Mouse (Mus musculus) intestine, postnatal 0 days (tissue): ENCODE data around the gene Lama1. TPM values are rescaled to one million over a fixed set of nuclear protein-coding genes. Genes with fewer than 3 reads are reported as not detected.

ENCODE experiments used
- ATAC-seq: fragments of 200-750 bp; cut with Nextera tagmentation; 2 replicates; pipeline ENCODE4 v1.8.0; 2017; ENCODE audit warnings: mild to moderate bottlenecking, moderate TSS enrichment, moderate library complexity
- H3K27ac ChIP-seq: fragments of 300-500 bp; sonication (generic); 2 replicates; pipeline ENCODE4 v1.5.1; 2014; ENCODE audit warnings: mild to moderate bottlenecking, low read depth, low read length, moderate library complexity
- H3K27me3 ChIP-seq: fragments of 300-500 bp; sonication (generic); replicated peaks from 2 replicates; pipeline ENCODE4 v1.6.1; 2014; ENCODE audit warnings: low read length, mixed read lengths; ENCODE audit not compliant: control insufficient read depth, insufficient read depth
- H3K36me3 ChIP-seq: fragments of 300-500 bp; sonication (generic); 2 replicates; pipeline ENCODE4 v1.6.1; 2014; ENCODE audit warnings: mild to moderate bottlenecking, moderate library complexity; ENCODE audit not compliant: control insufficient read depth, insufficient read depth
- H3K4me1 ChIP-seq: fragments of 300-500 bp; sonication (generic); replicated peaks from 2 replicates; pipeline ENCODE4 v1.6.1; 2014; ENCODE audit warnings: antibody characterized with exemption, low read length, mixed read lengths; ENCODE audit not compliant: control insufficient read depth, insufficient read depth
- H3K4me2 ChIP-seq: fragments of 300-500 bp; sonication (generic); replicated peaks from 2 replicates; pipeline ENCODE4 v1.6.1; 2014; ENCODE audit warnings: low read depth, mild to moderate bottlenecking, moderate library complexity
- H3K4me3 ChIP-seq: fragments of 300-500 bp; sonication (generic); 2 replicates; pipeline ENCODE4 v1.5.1; 2014; ENCODE audit warnings: low read depth, low read length
- H3K9ac ChIP-seq: fragments of 300-500 bp; sonication (generic); 2 replicates; pipeline ENCODE4 v1.6.1; 2014; ENCODE audit warnings: mild to moderate bottlenecking, low read depth, low read length
- H3K9me3 ChIP-seq: fragments of 300-500 bp; sonication (generic); 2 replicates; pipeline ENCODE4 v1.6.1; 2016; ENCODE audit warnings: mixed run types; ENCODE audit not compliant: control insufficient read depth
- CTCF ChIP-seq: sonication (generic); IDR thresholded peaks from 2 replicates; pipeline ENCODE4 v1.5.1; 2016; ENCODE audit warnings: low read depth, mild to moderate bottlenecking, control low read depth, antibody characterized with exemption, moderate library complexity
- WGBS: fragments of 180-500 bp; shearing (Covaris S2); extraction: QIAGEN DNeasy Blood & Tissue Kit; methylation state at CpG from one replicate; pipeline ENCODE4 v1.1.7; 2014; 5-methylcytosine and 5-hydroxymethylcytosine counted together
- polyA plus RNA-seq: library from polyadenylated mRNA; unstranded; fragments of >200 nt; fragmentation: Nextera tagmentation; extraction: Ambion mirVana; gene quantifications from 2 replicates; pipeline ENCODE4 v1.2.1, GENCODE M21; 2015

Lama1 gene
- polyA plus RNA-seq, 1 experiment from 2014 or later: 0.66 TPM

DNA sequence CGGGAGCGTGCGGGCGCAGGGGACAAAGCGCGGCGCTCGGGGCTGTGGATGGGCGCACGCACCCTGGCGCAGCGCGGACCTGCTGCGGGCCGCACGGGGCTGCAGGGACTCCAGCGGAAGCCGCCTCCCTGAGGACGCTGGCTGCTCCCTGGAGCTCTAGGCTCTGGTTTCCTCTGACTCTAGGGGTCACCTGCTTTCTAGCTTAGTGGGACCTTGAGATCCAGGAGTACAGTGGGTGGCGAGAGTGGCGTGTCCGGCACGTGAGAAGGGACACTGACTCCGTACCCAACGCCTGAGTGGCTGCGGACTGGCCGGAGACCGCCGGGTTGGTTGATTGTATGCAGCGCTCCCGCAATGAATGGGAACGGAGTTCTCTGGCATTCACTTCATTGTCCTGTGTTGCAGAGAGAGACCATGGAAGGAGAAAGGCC is 417 bp downstream of the Lama1 start:
- H3K27me3 ChIP-seq: 0 out of 2 replicates have a peak, but pooled peaks cover 11% of the 10 kb centered on the region
- no peaks in the 10 kb centered on the region for H3K4me1 ChIP-seq
- ATAC-seq: peak; percentile 62
- H3K9ac ChIP-seq: peak overlapping the region; percentile 53
- H3K27ac ChIP-seq: no peak overlapping the region
- H3K4me3 ChIP-seq: peak overlapping the region; percentile 60
- H3K36me3 ChIP-seq: no peaks in the 10 kb centered on the region
- H3K4me2 ChIP-seq: peak overlapping the region; percentile 100
- no peaks in the 10 kb centered on the region for H3K9me3 ChIP-seq
- TF ChIP-seq CTCF: no peak
- under 1% methylated on average over 32 of the region's 32 CpGs for WGBS

DNA sequence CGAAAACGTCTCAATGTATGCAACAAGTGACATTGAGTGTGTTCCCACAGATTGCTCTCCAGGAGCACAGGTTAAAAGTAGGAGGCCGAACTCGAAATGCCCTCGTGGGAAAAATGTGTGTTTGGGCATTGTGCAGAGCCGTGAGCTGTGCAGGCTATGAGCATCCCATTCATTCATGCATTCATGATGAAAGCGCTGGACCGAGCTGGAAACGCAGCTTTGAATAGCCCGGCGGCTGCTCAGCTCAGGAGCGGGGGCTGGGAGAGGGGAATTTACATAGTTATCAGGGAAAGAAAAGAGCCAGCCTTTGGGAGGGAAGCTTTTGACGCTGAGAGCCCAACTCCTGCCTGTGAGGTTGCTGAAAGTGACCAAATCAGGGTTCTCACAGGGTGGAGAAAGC is 1.2 kb downstream of the Lama1 start:
- WGBS: 12% methylated on average over 13 of the region's 13 CpGs
- no peak overlapping the region for H3K9ac ChIP-seq
- no peak for TF ChIP-seq CTCF

DNA sequence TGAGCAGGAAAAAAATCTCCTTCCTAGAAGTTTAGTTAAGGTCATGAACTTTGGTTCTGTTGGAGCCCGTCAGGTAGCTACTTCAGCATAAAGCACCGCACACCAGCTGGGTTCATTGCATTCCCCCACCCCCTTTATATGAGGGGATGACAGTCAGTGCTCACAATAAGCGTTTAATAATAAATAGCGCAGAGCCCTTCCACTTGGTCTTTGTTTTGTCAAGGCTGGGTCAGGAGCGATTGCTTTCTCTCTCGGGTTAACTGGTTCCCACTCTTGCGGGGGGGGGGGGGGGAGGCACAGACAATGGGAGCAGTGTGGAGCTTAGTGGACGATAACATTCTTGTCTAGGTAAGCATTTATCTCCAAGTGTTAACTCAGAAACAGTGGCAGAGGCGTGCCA is 4.7 kb downstream of the Lama1 start:
- WGBS: 21% methylated on average over 9 of the region's 9 CpGs
- H3K9me3 ChIP-seq: no peaks in the 10 kb centered on the region
- H3K4me3 ChIP-seq: no peak overlapping the region
- no peak overlapping the region for H3K27ac ChIP-seq
- no peak overlapping the region for H3K9ac ChIP-seq
- 0 out of 2 replicates have a peak, but pooled peaks cover 11% of the 10 kb centered on the region for H3K27me3 ChIP-seq
- TF ChIP-seq CTCF: no peak
- no peaks in the 10 kb centered on the region for H3K36me3 ChIP-seq
- ATAC-seq: no peak
- H3K4me1 ChIP-seq: no peaks in the 10 kb centered on the region
- H3K4me2 ChIP-seq: no peak overlapping the region

More for the DNA sequence above, 1.2 kb downstream of the Lama1 start:
- Histone ChIP-seq H3K4me2 (peak overlapping the region; percentile 100), H3K27ac (no peak overlapping the region), H3K9me3 (no peaks in the 10 kb centered on the region), H3K36me3 (no peaks in the 10 kb centered on the region), H3K4me1 (no peaks in the 10 kb centered on the region), H3K27me3 (0 out of 2 replicates have a peak, but pooled peaks cover 11% of the 10 kb centered on the region), H3K4me3 (peak overlapping the region; percentile 3; the same call in 1 of the 2 replicates)
- no peak for ATAC-seq

DNA sequence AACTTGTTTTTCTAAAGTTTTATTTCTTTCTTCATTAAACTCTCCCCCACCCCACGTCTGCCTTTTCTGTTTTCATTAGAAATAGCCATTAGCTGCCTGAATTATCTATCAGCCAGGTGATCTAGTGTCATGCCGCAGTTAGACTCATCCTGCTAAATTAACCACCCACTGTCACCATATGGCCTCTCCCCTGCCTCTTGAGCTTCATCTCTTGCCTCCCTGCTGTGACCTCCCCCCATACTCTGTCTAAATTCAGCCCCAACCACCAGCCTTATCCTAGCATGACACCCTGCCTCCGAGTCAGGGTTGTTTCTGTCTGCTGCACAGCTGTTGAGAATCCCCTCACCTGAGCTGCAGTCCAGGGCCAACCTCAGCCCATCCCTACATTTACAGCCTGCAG is 5.9 kb downstream of the Lama1 start:
- no peak for ATAC-seq

DNA sequence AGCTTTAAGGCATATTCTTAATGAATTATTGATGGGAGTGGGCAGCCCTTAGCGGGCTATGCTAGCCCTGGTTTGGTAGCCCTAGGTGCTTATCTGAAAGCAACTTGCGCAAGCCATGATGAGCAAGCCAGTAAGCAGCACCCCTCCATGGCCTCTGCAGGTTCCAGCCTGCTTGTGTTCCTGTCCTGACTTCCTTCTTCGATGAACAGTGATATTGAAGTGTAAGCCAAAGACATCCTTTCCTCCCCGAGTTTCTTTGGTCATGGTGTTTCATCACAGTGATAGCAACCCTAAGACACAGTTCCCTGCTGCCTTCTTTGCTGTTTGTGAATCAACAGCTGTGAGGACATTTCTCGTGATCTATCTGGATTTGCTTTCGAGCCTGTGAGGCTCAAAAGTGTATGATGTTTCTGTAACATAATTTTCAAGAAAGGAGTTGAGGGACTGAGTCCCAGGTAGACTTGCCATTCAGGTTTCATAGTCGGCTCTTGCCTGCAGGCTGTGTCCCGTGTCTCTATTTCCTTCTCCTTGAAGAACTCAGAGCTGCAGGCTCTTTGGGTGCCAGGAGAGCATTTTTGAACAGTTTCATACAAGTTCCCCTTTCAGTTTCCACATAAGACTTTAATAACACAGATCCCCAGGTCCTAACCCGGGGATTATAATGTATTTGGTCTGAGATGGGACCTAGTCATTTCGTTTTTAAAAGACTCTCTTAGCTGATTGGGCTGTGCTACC is 8.1 kb downstream of the Lama1 start:
- no peak overlapping the region for H3K4me2 ChIP-seq
- no peak overlapping the region for H3K4me3 ChIP-seq
- no peaks in the 10 kb centered on the region for H3K4me1 ChIP-seq
- H3K27me3 ChIP-seq: no peaks in the 10 kb centered on the region
- no peak overlapping the region for H3K9ac ChIP-seq
- 81% methylated on average over 10 of the region's 10 CpGs for WGBS
- ATAC-seq: no peak
- no peaks in the 10 kb centered on the region for H3K36me3 ChIP-seq
- H3K9me3 ChIP-seq: no peaks in the 10 kb centered on the region
- no peak overlapping the region for H3K27ac ChIP-seq
- no peak for TF ChIP-seq CTCF

More for the DNA sequence above, 5.9 kb downstream of the Lama1 start:
- no peaks in the 10 kb centered on the region for H3K9me3 ChIP-seq
- no peaks in the 10 kb centered on the region for H3K4me1 ChIP-seq
- H3K36me3 ChIP-seq: no peaks in the 10 kb centered on the region
- H3K4me3 ChIP-seq: no peak overlapping the region
- H3K4me2 ChIP-seq: no peak overlapping the region
- no peak for TF ChIP-seq CTCF
- H3K27ac ChIP-seq: no peak overlapping the region
- H3K27me3 ChIP-seq: 0 out of 2 replicates have a peak, but pooled peaks cover 7% of the 10 kb centered on the region
- H3K9ac ChIP-seq: no peak overlapping the region
- 63% methylated on average over 3 of the region's 3 CpGs for WGBS

DNA sequence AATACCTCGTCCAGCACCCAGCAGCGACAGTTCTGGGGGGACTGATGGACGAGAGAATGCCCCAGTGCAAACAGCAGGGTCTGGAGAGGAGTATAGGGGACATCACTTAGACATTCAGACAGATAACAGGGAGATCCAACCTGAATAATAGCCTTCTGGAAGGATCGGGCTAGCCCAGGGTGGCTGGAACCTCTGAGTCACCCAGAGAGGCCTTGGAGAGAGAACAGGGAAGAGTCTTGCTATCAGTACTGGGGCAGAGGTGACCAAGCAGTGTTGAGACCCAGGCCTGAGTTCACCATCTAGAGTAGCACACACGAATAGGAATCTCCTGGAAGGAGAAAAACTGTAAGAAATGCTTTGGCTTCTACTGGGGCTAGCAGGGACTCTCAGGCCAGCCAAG is 9.3 kb downstream of the Lama1 start:
- Histone ChIP-seq H3K4me2 (no peak overlapping the region), H3K36me3 (no peaks in the 10 kb centered on the region), H3K4me1 (no peaks in the 10 kb centered on the region), H3K9me3 (no peaks in the 10 kb centered on the region), H3K27me3 (no peaks in the 10 kb centered on the region), H3K4me3 (no peak overlapping the region), H3K27ac (no peak overlapping the region), H3K9ac (no peak overlapping the region)
- 74% methylated on average over 5 of the region's 5 CpGs for WGBS
- TF ChIP-seq CTCF: no peak
- no peak for ATAC-seq
